Mouse (Mus musculus): ENCODE measurements around the gene Rab31.

Rab31 gene

DNA sequence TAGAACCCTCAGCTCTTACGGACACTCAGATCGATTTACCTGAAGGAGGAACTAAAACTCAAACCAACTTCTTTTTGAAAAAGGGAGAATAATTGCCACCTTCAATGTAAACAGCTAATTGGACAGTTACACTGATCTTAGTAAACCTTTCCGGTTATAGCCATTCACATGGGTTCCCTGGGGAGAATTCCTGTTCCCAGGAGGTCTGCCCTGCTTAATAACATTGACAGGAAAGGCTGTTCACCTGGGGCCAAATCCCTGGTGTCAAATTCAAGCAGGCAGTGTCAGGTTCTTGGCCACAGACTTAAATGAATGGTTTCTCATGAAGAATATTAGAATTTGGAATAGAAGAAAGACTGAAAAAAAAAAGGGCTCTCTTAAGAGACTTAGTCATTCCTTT is 96.6 kb downstream of the Rab31 start:
- no peak for ATAC-seq (ENCODE audit: insufficient number of reproducible peaks, low FRiP score, low TSS enrichment)

DNA sequence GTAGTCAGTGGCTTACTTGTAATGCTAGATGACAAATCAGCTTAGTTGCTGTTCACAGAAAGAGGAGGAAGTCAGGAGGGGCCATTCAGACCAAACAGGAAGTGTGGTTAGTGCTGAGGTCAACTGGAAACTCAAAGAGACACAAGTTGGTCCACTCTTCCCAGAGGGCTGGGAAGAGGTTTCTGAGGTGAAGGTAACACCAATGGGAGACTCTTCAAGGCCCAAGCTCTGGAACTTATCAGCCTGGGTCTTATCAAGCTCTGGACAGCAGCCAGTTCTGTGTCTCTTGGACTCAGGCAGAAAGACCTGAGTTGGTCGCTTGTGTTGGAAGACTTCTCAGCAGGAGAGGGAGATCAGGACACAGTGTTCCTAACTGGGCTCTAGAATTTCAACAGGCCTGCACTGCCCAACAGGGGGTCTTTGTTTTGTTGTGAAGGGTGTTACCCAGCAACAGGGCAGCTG is 97.8 kb downstream of the Rab31 start:
- ATAC-seq (ENCODE audit: insufficient number of reproducible peaks, low FRiP score, low TSS enrichment) = no peak

DNA sequence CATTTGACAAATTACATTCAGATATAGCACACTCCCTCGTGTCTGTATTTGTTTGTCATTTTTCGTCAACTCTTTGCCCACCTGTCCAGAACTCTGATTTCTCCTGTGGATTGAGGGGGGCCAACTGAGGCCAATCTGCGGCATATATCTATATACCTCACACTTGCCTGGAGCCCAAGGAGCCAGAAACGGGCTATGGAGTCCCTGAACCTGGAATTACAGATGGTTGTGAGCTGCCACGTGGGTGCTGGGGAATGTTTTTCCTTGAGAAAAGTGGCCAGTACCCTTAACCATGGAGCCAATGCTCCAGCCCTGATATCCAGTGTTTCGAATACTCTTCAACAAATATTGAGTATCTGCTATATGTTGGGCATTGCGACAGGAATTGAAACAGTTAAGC is 99.6 kb downstream of the Rab31 start:
- no peak for ATAC-seq (ENCODE audit: insufficient number of reproducible peaks, low FRiP score, low TSS enrichment)

DNA sequence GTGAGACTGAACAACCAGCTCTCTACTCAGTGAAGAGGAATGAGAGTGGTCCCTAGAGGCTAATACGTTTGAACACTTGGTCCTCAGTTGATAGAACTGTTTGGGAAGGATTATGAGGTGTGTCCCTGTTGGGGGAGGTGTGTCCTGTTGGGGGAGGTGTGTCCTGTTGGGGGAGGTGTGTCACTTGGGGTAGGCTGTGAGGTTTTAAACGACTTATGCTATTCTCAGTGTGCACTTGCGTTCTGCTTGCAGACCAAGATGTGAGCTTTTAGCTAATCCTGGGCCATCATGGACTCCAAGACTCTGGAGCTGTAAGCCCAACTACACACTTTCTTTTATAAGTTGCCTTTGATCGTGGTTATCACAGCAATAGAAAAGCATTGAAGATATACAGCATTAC is 103.5 kb downstream of the Rab31 start:
- ATAC-seq (ENCODE audit: insufficient number of reproducible peaks, low FRiP score, low TSS enrichment) = no peak

DNA sequence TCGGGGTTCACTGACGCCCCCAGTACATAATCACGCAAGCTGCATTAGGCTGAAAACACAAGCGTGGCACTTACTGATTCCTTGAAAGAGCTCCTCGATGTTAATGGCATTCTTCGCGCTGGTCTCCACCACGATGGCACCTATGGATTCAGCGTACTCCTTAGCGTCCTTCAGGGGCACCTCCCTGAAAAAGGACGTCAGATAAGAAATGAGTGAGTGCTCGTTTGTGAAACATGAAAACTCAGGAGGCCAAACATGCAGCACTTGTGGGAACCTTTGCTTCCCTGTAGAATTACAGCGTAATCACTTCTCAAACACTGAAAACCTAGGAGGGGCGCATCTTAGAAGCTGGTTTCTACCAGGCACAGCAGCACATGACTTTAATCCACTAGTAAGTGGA is 104.8 kb downstream of the Rab31 start:
- ATAC-seq (ENCODE audit: insufficient number of reproducible peaks, low FRiP score, low TSS enrichment) = no peak

DNA sequence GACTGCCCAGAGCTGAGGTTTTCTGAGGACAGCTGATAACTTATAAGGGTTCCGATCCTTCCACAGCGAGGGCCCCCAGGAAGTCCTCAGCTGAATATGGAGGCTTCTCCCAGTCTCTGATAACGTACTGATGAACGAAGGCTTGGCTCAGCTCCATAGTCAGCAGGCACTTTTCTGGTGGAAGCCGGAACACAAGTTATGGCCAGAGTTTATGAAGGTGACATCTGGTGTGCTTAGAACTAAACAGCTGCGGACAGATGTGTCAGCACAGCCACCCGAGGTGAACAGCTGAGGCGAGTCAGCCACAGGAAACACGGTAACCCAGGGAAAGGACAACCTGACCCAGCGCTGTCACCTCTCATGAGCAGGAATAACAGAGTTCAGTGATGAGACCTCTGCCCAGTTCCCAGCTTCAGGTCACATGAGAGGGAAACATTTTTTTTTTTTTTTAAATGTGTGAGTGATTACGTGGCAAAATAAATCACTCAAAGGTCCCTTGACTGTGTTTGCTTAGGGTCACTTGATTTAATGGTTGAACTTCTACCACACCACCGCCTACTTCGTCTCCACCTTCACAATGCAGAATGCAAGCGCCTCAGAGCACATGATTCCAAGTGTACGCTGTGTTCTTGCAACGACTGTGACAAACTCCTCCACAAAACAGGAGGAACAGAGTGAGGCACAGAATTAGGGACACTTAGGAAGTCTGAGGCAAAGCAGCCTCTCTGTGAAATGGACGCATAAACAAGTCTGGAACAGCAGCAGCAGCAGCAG is 106.0 kb downstream of the Rab31 start:
- no peak for ATAC-seq (ENCODE audit: insufficient number of reproducible peaks, low FRiP score, low TSS enrichment)

DNA sequence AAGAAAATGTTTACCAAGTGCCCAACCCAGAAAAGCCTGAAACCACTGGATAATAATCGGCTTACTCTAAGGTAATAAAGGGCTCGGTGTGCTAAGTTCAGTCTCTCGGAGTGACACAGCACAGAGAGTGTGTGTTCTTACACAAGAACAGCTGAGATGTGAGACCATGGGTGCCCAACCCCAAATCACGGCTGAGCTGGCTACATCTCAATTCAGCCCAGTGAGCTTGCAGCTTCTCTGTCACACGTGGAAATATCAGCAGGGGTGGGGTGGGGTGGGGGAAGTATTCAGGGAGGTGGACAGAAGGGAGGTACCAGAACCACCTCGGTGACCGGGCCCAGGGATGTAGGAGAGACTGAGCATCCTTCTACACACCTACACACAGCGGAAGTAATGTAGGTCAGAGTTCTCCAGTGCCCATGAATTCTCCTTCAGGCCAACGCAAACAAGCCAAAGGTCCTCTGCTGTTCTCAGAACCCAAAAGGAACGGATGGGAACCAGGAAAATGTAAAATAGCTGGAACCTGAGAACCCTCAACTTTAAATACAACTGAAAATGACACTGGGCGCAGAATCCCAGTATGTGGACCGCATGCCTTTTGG is 106.7 kb downstream of the Rab31 start:
- ATAC-seq (ENCODE audit: insufficient number of reproducible peaks, low FRiP score, low TSS enrichment) = no peak

DNA sequence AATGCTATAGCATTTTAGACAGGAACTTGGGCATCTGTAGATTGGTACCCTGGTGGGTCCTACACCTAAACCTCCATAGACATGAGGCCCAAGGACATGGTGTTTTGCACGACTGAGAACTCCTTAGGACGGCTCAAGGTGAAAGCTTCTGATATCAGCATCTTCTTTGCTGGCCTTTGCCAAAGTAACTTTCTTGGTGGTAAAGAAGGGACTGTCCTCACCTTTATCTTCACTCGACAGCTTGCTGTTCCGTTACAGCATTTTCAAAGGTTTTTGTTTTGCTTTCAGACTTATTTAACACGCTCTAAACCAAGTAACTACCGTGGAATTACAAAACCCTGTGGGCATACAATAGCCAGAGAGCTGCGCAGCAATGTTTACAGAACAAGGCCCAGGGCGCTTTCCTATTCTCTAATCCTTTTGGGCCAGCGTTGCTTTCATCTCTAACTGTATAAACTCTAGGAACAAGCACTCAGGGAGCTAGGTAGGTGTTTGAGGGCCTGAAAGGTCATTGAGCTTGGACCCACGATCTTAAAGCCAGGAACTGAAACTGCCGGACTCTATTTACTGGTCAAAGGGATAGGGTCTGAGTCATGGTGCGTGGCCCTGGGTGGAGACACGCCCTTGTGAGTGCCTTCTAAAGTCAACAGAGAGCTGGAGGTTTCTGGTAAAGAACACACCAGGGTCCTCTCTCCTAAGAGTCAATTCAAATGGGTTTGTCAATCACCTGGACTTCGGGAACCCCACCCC is 109.0 kb downstream of the Rab31 start:
- ATAC-seq (ENCODE audit: insufficient number of reproducible peaks, low FRiP score, low TSS enrichment) = no peak

DNA sequence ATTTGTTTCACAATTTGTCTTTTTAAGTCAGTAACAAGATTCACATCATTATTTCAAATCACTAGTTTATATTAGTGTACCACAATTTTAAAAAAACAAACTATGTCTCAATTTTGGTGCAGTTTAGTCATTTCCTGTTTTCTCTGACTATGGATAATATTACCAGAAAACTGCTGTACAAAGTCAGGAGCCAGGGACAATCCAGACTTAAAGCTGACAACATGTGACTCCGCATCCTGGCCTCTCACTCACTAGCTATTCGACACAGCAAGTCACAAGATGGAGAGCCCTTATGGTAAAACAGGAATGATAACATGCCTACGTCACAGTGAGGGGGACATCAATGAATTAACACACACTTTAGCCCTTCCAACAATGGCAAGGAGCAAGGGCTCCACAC is 109.9 kb downstream of the Rab31 start:
- ATAC-seq (ENCODE audit: insufficient number of reproducible peaks, low FRiP score, low TSS enrichment) = no peak

DNA sequence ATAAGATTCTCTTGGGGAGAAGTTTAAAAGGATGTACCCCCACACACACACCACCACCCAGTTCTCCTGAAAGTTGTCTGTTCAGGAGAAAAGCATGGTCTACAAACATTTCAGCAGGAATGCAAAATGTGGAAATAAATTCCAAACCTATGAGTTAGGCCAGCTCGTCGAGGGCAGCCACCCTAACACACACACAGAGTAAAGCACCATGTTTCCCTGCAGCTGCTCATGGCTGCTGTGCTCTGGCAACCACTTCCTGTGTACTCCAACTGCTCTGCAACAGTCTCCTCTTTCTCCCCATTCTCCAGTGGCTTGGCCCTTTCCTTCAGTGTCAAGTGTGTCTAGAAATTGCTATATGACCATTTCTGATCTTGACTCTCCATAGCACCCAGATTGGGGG is 114.1 kb downstream of the Rab31 start:
- ATAC-seq (ENCODE audit: insufficient number of reproducible peaks, low FRiP score, low TSS enrichment) = no peak

DNA sequence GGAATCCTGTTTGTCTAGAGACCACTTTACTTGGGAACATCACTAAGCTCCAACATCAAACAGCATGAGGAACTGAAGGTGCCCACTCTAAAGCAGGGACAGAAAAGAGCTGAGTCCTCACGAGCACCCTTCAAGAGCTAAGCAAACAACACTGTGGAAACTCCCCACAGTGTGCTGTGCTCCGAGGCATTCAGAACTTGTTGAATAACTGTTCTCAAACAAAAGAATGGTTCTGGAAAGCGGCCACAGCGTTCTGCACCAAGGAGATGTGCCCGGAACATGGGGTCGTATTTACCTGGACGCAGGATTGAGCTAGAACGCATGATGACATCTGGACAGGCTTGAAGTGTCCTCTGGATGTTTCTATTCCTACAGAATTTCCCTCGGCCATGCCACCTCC is 114.6 kb downstream of the Rab31 start:
- no peak for ATAC-seq (ENCODE audit: insufficient number of reproducible peaks, low FRiP score, low TSS enrichment)

DNA sequence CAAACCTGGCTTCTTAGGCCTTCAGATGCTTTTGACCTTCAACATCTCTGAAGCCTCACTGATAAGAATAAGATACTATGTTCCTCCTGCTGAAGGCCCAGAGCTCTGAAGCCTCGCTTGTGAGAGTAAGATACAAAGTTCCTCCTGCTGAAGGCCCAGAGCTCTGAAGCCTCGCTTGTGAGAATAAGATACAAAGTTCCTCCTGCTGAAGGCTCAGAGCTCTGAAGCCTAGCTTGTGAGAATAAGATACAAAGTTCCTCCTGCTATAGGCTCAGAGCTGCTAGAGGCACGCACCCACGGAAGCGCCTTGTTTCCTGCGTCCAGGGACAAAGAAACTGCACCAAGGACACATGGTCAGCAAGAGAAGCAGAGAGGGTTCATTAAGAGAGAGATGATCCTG is 115.8 kb downstream of the Rab31 start:
- no peak for ATAC-seq (ENCODE audit: insufficient number of reproducible peaks, low FRiP score, low TSS enrichment)

DNA sequence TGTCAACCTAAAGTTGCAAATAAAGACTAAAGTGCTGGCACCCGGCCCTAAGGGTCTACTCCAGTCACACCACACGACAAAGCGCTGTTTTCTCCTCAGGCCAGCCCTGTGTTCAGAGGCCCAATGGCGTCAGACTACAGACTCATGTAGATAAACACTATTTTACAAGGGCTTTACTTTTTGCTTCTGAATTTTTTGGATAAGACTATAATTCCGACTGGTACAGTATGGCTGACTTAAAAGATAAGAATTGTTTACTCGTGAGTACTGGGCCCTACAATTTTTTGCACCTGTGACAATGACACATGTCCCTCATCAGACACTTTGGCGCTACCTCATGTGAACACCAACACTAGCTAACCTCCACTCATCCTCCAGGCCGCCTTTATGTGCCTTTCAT is 116.5 kb downstream of the Rab31 start:
- no peak for ATAC-seq (ENCODE audit: insufficient number of reproducible peaks, low FRiP score, low TSS enrichment)

DNA sequence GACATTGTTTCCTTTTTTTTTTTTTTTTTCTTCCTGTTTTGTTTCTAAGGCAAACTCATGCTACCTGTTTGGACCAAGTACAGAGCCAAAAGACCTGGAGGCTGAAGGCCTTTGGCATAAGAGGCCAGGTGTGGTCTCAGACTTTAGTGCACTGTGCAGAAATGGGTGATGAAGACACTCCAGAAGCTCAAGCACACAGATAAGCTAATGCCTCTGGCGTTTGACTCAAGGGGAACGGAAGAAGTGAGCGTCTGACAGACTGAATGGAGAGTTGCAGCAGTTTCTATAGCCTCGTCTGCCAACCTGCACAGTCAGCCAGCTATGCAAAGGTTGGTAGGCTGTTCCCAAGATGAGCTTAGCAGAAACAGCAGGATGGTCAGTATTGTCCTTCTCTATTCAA is 116.9 kb downstream of the Rab31 start:
- no peak for ATAC-seq (ENCODE audit: insufficient number of reproducible peaks, low FRiP score, low TSS enrichment)

DNA sequence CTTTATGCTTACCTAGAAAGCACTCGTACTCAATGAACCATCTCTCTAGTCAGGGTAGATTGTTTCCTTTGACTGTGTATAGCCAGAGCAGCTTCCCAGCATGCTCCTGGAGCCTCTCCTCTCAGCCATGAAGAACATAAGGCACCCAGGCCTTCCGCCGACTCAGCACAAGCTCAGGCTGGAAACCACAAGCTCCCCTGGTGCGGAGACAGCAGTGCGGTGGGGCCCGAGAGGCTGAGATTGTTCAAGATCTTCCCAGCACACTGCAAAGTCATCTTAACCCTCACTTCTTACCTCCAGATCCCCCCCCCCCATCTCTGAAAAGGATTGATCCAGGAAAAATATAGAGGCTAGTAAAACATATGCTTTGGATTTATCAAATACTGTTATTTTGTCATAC is 122.0 kb downstream of the Rab31 start:
- ATAC-seq (ENCODE audit: insufficient number of reproducible peaks, low FRiP score, low TSS enrichment) = no peak

DNA sequence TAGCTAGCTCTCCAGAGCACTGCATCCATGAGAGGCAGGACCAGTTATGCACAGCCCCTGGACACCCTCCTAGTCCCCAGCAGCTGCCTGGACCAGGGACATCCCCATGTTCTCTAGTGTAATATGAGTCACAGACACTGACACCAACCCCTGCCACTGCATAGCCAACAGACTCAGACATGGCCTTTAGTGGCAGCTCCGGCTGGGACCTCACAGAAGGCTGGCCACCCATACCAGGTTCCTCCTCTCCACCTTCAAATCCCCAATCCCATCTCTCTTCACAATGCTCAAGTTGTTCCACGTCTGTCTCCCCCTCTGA is 123.4 kb downstream of the Rab31 start:
- no peak for ATAC-seq (ENCODE audit: insufficient number of reproducible peaks, low FRiP score, low TSS enrichment)

DNA sequence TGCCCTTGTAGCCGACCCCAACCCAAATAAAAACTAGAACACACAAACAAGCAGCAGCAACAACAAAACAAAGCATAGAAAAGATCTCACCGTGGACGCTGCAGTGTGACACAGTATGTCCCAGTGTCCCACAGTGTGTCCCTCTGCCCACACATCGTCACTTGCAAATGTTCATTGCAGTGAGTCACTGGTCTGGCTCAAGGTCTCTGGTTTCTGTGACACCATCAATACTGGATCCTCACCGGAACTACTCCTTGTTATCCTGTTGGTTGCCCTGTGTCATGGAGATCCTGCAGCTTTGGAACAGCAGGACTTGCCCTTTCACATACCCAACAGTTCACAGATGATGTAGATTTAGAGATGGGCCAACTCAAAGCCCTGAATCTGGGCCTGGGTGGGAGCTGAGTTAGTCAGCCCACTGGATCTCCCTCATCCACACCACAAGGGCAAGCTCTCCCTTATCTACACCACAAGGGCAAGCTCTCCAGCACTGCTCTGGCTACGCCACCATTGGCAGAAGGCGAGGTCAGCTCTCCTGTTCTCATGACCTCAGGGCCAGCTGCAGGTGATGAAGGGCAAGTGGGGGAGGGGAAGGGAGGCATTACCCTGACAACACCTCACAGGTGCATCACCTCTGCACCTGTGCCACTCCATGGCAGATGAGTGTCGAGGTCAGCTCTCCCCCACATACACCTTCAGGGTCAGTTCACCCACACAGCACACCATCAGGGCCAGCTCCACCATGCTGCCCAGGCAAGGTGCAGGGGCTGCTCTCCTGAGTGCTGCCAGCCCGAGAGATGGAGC is 124.0 kb downstream of the Rab31 start:
- no peak for ATAC-seq (ENCODE audit: insufficient number of reproducible peaks, low FRiP score, low TSS enrichment)

DNA sequence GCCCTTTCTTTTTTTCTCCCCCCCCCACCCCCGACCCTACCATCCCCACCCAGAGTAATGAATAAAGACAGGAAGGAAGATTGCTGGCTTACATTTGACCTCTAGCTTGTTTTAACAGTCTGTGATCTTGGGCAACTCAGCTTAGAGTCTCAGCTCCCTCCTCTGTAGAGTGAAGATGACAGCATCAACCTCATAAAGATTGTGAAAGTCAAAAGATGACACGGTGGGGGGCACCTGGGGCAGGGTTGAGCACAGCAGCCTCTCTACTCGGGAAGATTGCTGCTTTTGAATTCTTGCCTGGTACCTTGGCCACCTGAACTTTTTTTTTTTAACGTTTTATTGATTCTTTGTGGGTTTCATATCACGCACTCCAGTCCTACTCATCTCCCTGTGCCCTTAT is 124.6 kb downstream of the Rab31 start:
- ATAC-seq (ENCODE audit: insufficient number of reproducible peaks, low FRiP score, low TSS enrichment) = no peak

DNA sequence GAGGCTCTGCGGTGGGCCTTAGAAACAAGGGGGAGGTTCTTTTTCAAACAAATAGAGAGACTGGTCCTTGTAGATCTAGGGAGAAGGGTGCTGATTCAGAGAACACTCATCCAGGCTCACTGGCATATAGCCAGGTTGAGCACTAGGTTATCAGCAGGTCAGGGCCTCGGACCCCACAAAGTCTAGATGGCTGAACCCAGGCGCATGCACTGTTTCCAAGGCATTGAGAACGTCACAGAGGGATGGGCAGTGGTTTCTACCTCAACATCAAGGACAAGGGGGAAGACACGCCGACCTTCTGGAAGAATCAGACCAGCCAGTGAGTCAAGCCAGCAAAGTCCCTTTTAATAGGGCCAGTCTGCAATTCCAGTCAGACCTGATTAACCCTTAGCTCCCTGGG is 125.3 kb downstream of the Rab31 start:
- no peak for ATAC-seq (ENCODE audit: insufficient number of reproducible peaks, low FRiP score, low TSS enrichment)

DNA sequence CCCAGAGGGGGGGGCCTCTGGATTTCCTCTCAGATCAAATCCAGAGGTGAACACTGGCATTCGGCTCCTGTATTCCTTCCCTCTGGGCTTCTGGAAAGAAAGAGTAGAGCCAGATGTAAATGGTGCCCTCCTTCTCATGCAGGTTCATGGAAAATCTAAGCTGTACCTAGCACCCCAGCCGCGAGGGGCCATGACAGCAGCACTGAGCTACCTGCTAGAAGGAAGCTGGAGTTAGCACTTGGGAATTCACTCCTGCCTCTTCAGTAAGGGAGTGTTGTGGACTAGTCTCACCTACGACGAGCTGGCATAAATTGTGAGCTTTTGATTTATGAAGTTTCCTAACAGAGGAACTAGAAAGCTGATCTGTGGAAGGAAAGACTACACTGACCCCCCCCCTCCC is 129.0 kb downstream of the Rab31 start:
- no peak for ATAC-seq (ENCODE audit: insufficient number of reproducible peaks, low FRiP score, low TSS enrichment)

DNA sequence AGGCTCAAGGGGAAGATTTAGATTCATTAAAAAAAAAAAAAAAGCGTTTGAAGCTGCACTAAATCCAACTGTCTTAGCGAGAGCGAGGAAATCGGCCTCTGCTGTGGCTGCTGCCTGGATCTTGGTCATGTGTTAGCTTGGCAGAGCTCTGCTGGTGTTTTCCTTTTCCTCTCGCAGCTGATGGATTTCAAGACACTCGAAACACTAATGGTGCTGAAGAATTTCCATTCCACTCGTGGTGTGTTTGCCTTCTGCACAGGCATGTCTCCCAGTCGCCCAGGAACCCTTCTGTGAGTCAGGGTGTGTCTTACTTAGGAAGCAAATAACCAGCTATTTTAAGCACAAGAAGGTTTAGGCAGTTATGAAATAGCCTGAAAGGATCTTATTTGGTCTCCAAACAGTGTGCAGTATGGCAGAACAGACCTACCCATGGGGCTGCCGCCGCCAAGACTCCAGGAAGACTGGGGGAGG is 129.5 kb downstream of the Rab31 start:
- ATAC-seq (ENCODE audit: insufficient number of reproducible peaks, low FRiP score, low TSS enrichment) = 0 out of 2 replicates have a peak, but pooled peaks have one; percentile 47

Measured in cerebellum, adult (tissue).